Mouse (Mus musculus): ENCODE data around the gene Abcb8.

DNA sequence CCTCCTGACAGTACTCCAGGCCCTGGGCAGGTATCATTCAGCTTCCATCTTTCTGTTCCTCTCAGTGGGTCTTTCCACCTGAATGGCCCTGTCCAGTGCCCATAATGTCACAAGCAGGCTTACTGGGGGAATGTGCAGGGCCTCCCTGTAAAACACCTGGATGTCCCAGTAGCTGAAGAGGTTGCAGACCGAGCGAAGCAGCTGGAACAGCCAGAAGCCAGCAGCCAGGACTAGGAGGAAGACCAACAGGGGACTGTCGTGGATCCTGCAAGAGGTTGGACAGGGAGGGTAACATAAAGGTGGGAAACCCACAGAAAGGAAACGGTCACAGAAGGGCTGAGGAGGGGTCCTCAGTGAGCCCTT, 3.8 kb upstream of the Abcb8 start:
- TF ChIP-seq CTCF (IDR thresholded peaks at IDR 0.05) (no peak), POLR2A (IDR thresholded peaks at IDR 0.05; ENCODE audit: insufficient read depth, low read depth, low read length) (no peak)

All from heart, adult 2 months (tissue).